9 mouse cellular contexts compared by ENCODE assay signal in the genomic region with DNA sequence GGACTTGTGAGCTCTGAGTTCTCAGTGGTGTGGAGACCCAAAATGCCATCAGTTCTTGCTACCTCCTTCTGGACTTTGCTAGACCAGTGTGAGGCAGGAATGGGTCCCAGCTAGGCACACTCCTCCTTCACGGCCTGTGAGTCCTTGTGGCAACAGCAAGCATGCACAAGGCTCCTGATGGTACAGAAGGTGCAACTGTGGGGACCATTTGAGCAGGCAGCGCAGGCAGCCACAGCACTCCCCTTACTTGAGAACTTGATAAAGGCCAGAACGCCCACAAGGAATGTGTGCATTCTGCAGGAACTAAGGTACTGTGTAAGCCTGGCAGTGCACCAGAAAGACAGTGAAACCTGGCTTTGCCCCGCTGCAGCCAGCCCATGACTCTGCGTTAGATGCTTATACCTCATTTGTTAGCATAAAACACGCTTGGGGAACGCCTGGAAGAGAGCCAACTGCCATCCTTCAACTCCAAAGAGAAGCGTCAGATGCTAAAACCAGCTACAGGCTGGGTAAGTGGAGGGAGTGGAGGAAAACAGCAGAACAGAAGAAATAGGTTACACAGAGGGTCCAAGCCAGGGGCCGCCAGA. TPM values are rescaled to one million over a fixed set of nuclear protein-coding genes. Genes with fewer than 3 reads are reported as not detected.
DNase-seq lines count a peak whose midpoint lies in the region; ATAC-seq and TF ChIP-seq lines count a peak whose summit lies in the region.
"Had no signal": no experiment of that assay in that cellular context is flagged by ENCODE, and none has a peak within 500 bp of the region (broad histone marks: within the 10 kb centered on the region; RNA-seq: fewer than 3 reads in every experiment).

No protein-coding gene starts in this region.

- no peak overlapping the region for H3K27ac ChIP-seq in lung, postnatal 0 days (ENCODE audit: low read length)
- H3K27ac ChIP-seq in layer of hippocampus, adult 2 months: peak overlapping the region; percentile 46; the same call in 1 of the 2 replicates
- H3K27ac ChIP-seq: embryonic facial prominence, embryonic 12.5 days had no signal

- DNase-seq in cerebellum, postnatal 14 days: peak; percentile 53 to 75
- DNase-seq in cerebellum, adult 9-11 months: no peak
- peak; percentile 51 for DNase-seq in lung, postnatal 0 days (ENCODE audit: low spot score)
- no peak for DNase-seq in lung, adult 18-20 months
- peak; percentile 41 to 43 for DNase-seq in layer of hippocampus, adult 2 months (ENCODE audit: low spot score in 2 of 2)
- peak; percentile 69 for DNase-seq in right cerebral cortex, postnatal 4 days
- no peak for DNase-seq in gastrocnemius, adult 18-20 months (ENCODE audit: low spot score)
- no peak for DNase-seq in thymus, adult 18-20 months

- ATAC-seq in lung, postnatal 0 days: no peak

- no peak overlapping the region for H3K9ac ChIP-seq in lung, postnatal 0 days (replicated peaks; ENCODE audit: low read depth)
- H3K9ac ChIP-seq: embryonic facial prominence, embryonic 12.5 days had no signal

- 24% methylated on average over 9 of the region's 9 CpGs for WGBS in lung, postnatal 0 days

- no peaks in the 10 kb centered on the region for H3K36me3 ChIP-seq in lung, postnatal 0 days (ENCODE audit: insufficient read depth, low read length)
- H3K36me3 ChIP-seq: embryonic facial prominence, embryonic 12.5 days had no signal

- no peak overlapping the region for H3K4me3 ChIP-seq in lung, postnatal 0 days (ENCODE audit: low read depth, low read length)
- no peak overlapping the region for H3K4me3 ChIP-seq in layer of hippocampus, adult 2 months
- H3K4me3 ChIP-seq: embryonic facial prominence, embryonic 12.5 days had no signal

- H3K4me2 ChIP-seq in lung, postnatal 0 days (replicated peaks; ENCODE audit: low read depth, low read length): no peak overlapping the region
- H3K4me2 ChIP-seq: embryonic facial prominence, embryonic 12.5 days had no signal

- TF ChIP-seq EP300 in lung, postnatal 0 days (IDR thresholded peaks at IDR 0.05): no peak

- peaks cover 3% of the 10 kb centered on the region; the same call in 1 of the 2 replicates for H3K9me3 ChIP-seq in lung, postnatal 0 days (ENCODE audit: low read length)
- H3K9me3 ChIP-seq: embryonic facial prominence, embryonic 12.5 days had no signal

- TF ChIP-seq CTCF in lung, postnatal 0 days (IDR thresholded peaks at IDR 0.05): no peak
- no peak for TF ChIP-seq CTCF in layer of hippocampus, adult 2 months (conservative IDR thresholded peaks at IDR 0.05)

- no peaks in the 10 kb centered on the region for H3K4me1 ChIP-seq in lung, postnatal 0 days (ENCODE audit: insufficient read depth, low read depth, low read length)

- H3K27me3 ChIP-seq in lung, postnatal 0 days (replicated peaks; ENCODE audit: insufficient read depth, low read length): no peaks in the 10 kb centered on the region
- H3K27me3 ChIP-seq: embryonic facial prominence, embryonic 12.5 days had no signal

RNA-seq across cellular contexts. Expression of gene Dnah17, which starts 19.8 kb away (rescaled TPM):
- polyA plus RNA-seq in lung, postnatal 0 days (2015; fragmentation: Nextera tagmentation; extraction: Ambion mirVana): 0.08 and 0.10 TPM in 2 replicates
- under 1 TPM; 0.07 to 0.15 TPM for total RNA-seq in layer of hippocampus, adult 2 months (2021)
- total RNA-seq in gastrocnemius, adult 18-20 months (2021): under 1 TPM; 0.09 to 0.11 TPM

Comparison
In these comparisons a context has a peak if more than half of its experiments do, and no peak if none do; other contexts are left out.
1. DNase-seq: peak in cerebellum, postnatal 14 days (2 of 2), lung, postnatal 0 days (single experiment), layer of hippocampus, adult 2 months (2 of 2) and right cerebral cortex, postnatal 4 days (single experiment); none in cerebellum, adult 9-11 months (single experiment), lung, adult 18-20 months (0 of 2), gastrocnemius, adult 18-20 months (single experiment) and thymus, adult 18-20 months (0 of 2).